Mouse (Mus musculus) 416B (cell line): ENCODE measurements around the gene Zbtb46.

Experiments
- DNase-seq: peaks from one replicate; pipeline ENCODE4 v3.0.0; 2011; ENCODE audit warnings: low read depth

Gene Zbtb46

DNA sequence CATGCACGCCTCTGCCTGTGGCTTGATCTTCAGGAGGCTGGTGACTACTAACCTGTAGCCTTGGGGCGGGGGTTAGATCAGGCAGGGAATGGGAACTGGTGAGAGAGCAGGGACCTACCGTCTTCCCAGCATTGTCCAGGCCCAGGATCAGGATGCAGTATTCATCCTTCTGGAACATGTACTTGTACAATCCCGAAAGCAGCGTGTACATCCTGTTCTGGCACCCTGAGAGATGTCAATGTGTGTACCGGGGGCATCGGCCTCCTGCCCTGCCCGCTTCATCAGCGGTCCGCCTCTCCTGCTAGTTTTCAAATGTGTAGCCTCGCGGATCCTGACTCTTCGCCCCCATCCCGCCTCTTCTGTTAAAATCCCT lies 94.8 kb downstream of the Zbtb46 start:
- DNase-seq, result peak; percentile 15

DNA sequence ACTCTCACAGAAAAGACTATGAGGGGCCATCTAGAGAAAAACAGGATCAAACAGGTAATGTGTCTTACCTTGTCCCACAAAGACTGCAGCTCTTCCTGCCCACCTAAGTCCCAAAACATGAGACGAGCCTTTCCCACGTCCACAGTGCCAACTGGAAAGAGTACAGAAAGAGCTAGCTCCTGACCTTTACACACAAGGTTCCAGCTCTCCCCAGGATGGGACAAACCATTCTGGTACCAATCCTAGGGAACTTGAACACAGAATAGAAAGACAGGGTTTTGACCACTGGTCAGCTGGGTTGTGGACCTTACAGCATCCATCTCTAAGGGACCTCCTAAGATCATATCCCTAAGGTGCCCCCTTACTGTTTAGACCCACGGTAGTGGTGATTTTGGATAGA lies 95.3 kb downstream of the Zbtb46 start:
- DNase-seq, result no peak

DNA sequence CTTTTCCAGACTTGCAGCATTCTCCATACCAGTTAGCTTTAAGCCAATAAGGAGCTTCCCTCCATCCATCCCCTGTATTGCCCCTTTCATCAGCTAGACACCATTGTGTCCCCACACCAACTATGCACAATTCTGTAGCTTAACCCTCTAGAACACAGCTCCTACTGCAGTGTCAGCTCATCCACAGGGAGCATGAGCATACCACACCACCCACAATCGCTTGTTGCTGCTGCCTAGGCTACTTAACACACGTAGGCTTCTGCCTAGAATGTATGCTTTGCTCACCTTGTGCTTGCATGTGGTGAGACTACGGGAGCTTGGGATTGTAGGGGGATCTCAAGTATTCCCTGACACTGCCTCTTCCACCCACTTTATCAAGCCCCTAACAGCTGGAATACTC lies 102.4 kb downstream of the Zbtb46 start:
- DNase-seq, result no peak

DNA sequence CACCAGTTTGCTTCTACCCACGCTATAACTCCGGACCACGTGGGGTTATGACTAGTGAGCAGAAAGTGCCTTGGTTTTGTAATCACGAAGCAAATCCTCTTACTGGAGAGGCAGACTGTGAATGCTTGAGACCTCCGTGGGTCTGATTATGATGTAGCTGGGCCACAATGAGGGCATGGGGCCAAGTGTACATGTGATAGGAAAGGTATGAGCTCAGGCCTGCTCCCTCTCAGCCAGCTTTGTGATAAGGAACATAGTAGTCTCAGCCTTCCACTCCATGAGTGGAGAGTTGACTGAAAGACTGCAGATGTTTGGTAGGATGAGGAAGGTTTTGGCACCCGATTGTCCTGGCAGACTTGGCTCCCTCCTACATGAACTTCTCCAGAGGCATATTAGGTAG lies 116.5 kb downstream of the Zbtb46 start:
- no peak for DNase-seq

DNA sequence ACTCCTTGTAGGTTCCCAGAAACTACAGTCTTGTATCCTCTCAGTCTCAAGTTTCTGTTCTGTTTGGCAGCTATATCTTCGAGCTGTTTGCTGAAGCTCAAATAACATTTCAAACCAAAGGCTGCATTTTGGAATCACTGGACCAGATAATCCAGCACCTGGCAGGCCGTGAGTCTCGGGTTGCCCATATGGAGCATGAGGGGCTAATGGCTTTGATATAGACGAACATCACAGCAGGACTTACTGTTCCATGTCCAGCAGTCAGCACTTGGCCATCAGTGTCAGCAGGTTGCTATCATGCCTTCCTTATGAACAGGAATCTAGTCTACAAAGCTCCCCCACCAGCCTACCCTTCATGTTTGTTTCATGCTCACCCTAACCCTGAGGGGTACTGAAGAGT lies 118.8 kb downstream of the Zbtb46 start:
- no peak for DNase-seq
